Mouse (Mus musculus): Measurements from ENCODE around the gene Ift172.
"Not testable (repeated sequence)": the region's sequence is repeated elsewhere in the genome, so short reads cannot be mapped to it uniquely, and the experiment has no call there.

The Ift172 gene

GRCm38 (mm10) chr5:31218294-31218693, 72.6 kb downstream of the Ift172 start:
- no peak for DNase-seq (ENCODE audit: low spot score in 2 of 2)

- not testable (repeated sequence) for DNase-seq (ENCODE audit: low spot score in 2 of 2)
These were observed 74.4 kb downstream of the Ift172 start for GRCm38 (mm10) chr5:31216554-31216953.

- DNase-seq (ENCODE audit: low spot score in 2 of 2) = no peak
These were observed 86.5 kb downstream of the Ift172 start for GRCm38 (mm10) chr5:31204421-31204820.

GRCm38 (mm10) chr5:31203866-31204265, 87.0 kb downstream of the Ift172 start:
- DNase-seq (ENCODE audit: low spot score in 2 of 2) = no peak

Data from cerebellum, postnatal 4 days (tissue).